Mouse (Mus musculus): ENCODE data around the gene Gm10721. TPM values are rescaled to one million over a fixed set of nuclear protein-coding genes. Genes with fewer than 3 reads are reported as not detected.
"Not testable (repeated sequence)": the region's sequence is repeated elsewhere in the genome, so short reads cannot be mapped to it uniquely, and the experiment has no call there.

Gm10721 gene
- under 1 TPM in 2 of 4 experiments, not detected in 2; 0.55 to 0.61 TPM for total RNA-seq (2022)

DNA sequence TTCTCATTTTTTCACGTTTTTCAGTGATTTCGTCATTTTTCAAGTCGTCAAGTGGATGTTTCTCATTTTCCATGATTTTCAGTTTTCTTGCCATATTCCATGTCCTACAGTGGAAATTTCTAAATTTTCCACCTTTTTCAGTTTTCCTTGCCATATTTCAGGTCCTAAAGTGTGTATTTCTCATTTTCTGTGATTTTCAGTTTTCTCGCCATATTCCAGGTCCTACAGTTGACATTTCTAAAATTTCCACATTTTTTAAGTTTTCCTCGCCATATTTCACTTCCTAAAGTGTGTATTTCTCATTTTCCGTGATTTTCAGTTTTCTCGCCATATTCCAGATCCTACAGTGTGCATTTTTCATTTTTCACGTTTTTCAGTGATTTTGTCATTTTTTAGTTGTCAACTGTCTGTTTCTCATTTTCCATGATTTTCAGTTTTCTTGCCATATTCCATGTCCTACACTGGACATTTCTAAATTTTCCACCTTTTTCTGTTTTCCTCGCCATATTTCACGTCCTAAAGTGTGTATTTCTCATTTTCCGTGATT is at the start of gene Gm10721:
Gm10721 (plus strand) TSS at position 408 of the 547 bp plus-strand sequence.
- not testable (repeated sequence) for DNase-seq (ENCODE audit: low spot score in 2 of 2)

DNA sequence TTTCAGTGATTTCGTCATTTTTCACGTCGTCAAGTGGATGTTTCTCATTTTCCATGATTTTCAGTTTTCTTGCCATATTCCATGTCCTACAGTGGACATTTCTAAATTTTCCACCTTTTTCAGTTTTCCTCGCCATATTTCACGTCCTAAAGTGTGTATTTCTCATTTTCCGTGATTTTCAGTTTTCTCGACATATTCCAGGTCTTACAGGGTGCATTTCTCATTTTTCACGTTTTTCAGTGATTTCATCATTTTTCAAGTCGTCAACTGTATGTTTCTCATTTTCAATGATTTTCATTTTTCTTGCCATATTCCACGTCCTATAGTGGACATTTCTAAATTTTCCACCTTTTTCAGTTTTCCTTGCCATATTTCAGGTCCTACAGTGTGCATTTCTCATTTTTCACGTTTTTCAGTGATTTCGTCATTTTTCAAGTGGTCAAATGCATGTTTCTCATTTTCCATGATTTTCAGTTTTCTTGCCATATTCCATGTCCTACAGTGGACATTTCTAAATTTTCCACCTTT is 12.4 kb upstream of the Gm10721 start, which contains the start of gene Gm10722:
Gm10722 (plus strand) TSS at position 478 of the 528 bp plus-strand sequence.
- DNase-seq (ENCODE audit: low spot score in 2 of 2), result peak; percentile 2 to 7

DNA sequence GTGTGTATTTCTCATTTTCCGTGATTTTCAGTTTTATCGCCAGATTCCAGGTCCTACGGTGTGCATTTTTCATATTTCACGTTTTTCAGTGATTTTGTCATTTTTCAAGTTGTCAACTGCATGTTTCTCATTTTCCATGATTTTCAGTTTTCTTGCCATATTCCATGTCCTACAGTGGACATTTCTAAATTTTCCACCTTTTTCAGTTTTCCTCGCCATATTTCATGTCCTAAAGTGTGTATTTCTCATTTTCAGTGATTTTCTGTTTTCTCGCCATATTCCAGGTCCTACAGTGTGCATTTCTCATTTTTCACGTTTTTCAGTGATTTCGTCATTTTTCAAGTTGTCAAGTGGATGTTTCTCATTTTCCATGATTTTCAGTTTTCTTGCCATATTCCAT is 11.9 kb upstream of the Gm10721 start:
- peak; percentile 7 to 14 for DNase-seq (ENCODE audit: low spot score in 2 of 2)

DNA sequence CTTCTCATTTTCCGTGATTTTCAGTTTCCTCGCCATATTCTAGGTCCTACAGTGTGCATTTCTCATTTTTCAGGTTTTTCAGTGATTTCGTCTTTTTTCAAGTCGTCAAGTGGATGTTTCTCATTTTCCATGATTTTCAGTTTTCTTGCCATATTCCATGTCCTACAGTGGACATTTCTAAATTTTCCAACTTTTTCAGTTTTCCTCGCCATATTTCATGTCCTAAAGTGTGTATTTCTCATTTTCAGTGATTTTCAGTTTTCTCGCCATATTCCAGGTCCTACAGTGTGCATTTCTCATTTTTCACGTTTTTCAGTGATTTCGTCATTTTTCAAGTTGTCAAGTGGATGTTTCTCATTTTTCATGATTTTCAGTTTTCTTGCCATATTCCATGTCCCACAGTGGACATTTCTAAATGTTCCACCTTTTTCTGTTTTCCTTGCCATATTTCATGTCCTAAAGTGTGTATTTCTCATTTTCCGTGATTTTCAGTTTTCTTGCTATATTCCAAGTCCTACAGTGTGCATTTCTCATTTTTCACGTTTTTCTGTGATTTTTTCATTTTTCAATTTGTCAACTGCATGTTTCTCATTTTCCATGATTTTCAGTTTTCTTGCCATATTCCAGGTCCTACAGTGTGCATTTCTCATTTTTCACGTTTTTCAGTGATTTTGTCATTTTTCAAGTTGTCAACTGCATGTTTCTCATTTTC is 10.8 kb upstream of the Gm10721 start:
- peak; percentile 97 to 99 for DNase-seq (ENCODE audit: low spot score in 2 of 2)

DNA sequence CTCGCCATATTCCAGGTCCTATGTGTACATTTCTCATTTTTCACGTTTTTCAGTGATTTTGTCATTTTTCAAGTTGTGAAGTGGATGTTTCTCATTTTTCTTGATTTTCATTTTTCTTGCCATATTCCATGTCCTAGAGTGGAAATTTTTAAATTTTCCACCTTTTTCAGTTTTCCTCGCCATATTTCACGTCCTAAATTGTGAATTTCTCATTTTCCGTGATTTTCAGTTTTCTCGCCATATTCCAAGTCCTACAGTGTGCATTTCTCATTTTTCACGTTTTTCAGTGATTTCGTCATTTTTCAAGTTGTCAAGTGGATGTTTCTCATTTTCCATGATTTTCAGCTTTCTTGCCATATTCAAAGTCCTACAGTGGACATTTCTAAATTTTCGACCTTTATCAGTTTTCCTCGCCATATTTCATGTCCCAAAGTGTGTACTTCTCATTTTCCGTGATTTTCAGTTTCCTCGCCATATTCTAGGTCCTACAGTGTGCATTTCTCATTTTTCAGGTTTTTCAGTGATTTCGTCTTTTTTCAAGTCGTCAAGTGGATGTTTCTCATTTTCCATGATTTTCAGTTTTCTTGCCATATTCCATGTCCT is 10.0 kb upstream of the Gm10721 start, which contains the start of gene Gm11168:
Gm11168 (plus strand) TSS at position 553 of the 603 bp plus-strand sequence.
- not testable (repeated sequence) for DNase-seq (ENCODE audit: low spot score in 2 of 2)

DNA sequence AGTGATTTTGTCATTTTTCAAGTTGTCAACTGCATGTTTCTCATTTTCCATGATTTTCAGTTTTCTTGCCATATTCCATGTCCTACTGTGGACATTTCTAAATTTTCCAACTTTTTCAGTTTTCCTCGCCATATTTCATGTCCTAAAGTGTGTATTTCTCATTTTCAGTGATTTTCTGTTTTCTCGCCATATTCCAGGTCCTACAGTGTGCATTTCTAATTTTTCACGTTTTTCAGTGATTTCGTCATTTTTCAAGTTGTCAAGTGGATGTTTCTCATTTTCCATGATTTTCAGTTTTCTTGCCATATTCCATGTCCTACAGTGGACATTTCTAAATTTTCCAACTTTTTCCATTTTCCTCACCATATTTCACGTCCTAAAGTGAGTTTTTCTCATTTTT is 6.8 kb upstream of the Gm10721 start:
- not testable (repeated sequence) for DNase-seq (ENCODE audit: low spot score in 2 of 2)

DNA sequence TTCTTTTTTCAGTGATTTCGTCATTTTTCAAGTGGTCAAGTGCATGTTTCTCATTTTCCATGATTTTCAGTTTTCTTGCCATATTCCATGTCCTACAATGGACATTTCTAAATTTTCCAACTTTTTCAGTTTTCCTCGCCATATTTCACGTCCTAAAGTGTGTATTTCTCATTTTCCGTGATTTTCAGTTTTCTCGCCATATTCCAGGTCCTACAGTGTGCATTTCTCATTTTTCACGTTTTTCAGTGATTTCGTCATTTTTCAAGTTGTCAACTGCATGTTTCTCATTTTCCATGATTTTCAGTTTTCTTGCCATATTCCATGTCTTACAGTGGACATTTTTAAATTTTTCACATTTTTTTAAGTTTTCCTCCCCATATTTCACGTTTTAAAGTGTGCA is 6.3 kb upstream of the Gm10721 start:
- DNase-seq (ENCODE audit: low spot score in 2 of 2), result peak; percentile 98 to 99

DNA sequence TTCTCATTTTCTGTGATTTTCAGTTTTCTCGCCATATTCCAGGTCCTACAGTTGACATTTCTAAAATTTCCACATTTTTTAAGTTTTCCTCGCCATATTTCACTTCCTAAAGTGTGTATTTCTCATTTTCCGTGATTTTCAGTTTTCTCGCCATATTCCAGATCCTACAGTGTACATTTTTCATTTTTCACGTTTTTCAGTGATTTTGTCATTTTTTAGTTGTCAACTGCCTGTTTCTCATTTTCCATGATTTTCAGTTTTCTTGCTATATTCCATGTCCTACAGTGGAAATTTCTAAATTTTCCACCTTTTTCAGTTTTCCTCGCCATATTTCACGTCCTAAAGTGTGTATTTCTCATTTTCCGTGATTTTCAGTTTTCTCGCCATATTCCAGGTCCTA is 5.7 kb upstream of the Gm10721 start:
- DNase-seq (ENCODE audit: low spot score in 2 of 2), result not testable (repeated sequence)

DNA sequence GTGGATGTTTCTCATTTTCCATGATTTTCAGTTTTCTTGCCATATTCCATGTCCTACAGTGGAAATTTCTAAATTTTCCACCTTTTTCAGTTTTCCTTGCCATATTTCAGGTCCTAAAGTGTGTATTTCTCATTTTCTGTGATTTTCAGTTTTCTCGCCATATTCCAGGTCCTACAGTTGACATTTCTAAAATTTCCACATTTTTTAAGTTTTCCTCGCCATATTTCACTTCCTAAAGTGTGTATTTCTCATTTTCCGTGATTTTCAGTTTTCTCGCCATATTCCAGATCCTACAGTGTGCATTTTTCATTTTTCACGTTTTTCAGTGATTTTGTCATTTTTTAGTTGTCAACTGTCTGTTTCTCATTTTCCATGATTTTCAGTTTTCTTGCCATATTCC is 3.6 kb upstream of the Gm10721 start:
- not testable (repeated sequence) for DNase-seq (ENCODE audit: low spot score in 2 of 2)

DNA sequence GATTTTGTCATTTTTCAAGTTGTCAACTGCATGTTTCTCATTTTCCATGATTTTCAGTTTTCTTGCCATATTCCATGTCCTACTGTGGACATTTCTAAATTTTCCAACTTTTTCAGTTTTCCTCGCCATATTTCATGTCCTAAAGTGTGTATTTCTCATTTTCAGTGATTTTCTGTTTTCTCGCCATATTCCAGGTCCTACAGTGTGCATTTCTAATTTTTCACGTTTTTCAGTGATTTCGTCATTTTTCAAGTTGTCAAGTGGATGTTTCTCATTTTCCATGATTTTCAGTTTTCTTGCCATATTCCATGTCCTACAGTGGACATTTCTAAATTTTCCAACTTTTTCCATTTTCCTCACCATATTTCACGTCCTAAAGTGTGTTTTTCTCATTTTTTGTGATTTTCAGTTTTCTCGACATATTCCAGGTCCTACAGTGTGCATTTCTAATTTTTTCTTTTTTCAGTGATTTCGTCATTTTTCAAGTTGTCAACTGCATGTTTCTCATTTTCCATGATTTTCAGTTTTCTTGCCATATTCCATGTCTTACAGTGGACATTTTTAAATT is 802 bp upstream of the Gm10721 start:
- DNase-seq (ENCODE audit: low spot score in 2 of 2), result not testable (repeated sequence)

DNA sequence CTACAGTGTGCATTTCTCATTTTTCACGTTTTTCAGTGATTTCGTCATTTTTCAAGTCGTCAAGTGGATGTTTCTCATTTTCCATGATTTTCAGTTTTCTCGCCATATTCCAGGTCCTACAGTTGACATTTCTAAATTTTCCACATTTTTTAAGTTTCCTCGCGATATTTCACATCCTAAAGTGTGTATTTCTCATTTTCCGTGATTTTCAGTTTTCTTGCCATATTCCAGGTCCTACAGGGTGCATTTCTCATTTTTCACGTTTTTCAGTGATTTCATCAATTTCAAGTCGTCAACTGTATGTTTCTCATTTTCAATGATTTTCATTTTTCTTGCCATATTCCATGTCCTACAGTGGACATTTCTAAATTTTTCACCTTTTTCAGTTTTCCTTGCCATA is 2.4 kb downstream of the Gm10721 start, which contains the start of gene Gm10720:
Gm10720 (plus strand) TSS at position 301 of the 400 bp plus-strand sequence.
- DNase-seq (ENCODE audit: low spot score in 2 of 2), result not testable (repeated sequence)

DNA sequence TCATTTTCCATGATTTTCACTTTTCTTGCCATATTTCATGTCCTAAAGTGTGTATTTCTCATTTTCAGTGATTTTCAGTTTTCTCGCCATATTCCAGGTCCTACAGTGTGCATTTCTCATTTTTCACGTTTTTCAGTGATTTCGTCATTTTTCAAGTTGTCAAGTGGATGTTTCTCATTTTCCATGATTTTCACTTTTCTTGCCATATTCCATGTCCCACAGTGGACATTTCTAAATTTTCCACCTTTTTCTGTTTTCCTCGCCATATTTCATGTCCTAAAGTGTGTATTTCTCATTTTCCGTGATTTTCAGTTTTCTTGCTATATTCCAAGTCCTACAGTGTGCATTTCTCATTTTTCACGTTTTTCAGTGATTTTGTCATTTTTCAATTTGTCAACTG is 3.0 kb downstream of the Gm10721 start:
- DNase-seq (ENCODE audit: low spot score in 2 of 2), result not testable (repeated sequence)

DNA sequence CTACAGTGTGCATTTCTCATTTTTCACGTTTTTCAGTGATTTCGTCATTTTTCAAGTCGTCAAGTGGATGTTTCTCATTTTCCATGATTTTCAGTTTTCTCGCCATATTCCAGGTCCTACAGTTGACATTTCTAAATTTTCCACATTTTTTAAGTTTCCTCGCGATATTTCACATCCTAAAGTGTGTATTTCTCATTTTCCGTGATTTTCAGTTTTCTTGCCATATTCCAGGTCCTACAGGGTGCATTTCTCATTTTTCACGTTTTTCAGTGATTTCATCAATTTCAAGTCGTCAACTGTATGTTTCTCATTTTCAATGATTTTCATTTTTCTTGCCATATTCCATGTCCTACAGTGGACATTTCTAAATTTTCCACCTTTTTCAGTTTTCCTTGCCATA is 4.2 kb downstream of the Gm10721 start, which contains the start of gene Gm10719:
Gm10719 (plus strand) TSS at position 301 of the 400 bp plus-strand sequence.
- DNase-seq (ENCODE audit: low spot score in 2 of 2), result not testable (repeated sequence)

DNA sequence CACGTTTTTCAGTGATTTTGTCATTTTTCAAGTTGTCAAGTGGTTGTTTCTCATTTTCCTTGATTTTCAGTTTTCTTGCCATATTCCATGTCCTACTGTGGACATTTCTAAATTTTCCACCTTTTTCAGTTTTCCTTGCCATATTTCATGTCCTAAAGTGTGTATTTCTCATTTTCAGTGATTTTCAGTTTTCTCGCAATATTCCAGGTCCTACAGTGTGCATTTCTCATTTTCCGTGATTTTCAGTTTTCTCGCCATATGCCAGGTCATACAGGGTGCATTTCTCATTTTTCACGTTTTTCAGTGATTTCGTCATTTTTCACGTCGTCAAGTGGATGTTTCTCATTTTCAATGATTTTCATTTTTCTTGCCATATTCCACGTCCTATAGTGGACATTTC is 6.0 kb downstream of the Gm10721 start:
- peak in 1 of 2 experiments; percentile 98 for DNase-seq (ENCODE audit: low spot score in 2 of 2)

DNA sequence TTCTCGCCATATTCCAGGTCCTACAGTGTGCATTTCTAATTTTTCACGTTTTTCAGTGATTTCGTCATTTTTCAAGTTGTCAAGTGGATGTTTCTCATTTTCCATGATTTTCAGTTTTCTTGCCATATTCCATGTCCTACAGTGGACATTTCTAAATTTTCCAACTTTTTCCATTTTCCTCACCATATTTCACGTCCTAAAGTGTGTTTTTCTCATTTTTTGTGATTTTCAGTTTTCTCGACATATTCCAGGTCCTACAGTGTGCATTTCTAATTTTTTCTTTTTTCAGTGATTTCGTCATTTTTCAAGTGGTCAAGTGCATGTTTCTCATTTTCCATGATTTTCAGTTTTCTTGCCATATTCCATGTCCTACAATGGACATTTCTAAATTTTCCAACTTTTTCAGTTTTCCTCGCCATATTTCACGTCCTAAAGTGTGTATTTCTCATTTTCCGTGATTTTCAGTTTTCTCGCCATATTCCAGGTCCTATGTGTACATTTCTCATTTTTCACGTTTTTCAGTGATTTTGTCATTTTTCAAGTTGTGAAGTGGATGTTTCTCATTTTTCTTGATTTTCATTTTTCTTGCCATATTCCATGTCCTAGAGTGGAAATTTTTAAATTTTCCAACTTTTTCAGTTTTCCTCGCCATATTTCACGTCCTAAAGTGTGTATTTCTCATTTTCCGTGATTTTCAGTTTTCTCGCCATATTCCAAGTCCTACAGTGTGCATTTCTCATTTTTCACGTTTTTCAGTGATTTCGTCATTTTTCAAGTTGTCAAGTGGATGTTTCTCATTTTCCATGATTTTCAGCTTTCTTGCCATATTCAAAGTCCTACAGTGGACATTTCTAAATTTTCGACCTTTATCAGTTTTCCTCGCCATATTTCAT is 7.1 kb downstream of the Gm10721 start:
- peak; percentile 35 to 62 for DNase-seq (ENCODE audit: low spot score in 2 of 2)

DNA sequence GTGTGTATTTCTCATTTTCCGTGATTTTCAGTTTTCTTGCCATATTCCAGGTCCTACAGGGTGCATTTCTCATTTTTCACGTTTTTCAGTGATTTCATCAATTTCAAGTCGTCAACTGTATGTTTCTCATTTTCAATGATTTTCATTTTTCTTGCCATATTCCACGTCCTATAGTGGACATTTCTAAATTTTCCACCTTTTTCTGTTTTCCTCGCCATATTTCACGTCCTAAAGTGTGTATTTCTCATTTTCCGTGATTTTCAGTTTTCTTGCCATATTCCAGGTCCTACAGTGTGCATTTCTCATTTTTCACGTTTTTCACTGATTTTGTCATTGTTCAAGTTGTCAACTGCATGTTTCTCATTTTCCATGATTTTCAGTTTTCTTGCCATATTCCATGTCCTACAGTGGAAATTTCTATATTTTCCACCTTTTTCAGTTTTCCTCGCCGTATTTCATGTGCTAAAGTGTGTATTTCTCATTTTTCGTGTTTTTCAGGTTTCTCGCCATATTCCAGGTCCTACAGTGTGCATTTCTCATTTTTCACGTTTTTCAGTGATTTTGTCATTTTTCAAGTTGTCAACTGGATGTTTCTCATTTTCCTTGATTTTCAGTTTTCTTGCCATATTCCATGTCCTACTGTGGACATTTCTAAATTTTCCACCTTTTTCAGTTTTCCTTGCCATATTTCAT is 9.5 kb downstream of the Gm10721 start:
- DNase-seq (ENCODE audit: low spot score in 2 of 2), result peak; percentile 67 to 80

DNA sequence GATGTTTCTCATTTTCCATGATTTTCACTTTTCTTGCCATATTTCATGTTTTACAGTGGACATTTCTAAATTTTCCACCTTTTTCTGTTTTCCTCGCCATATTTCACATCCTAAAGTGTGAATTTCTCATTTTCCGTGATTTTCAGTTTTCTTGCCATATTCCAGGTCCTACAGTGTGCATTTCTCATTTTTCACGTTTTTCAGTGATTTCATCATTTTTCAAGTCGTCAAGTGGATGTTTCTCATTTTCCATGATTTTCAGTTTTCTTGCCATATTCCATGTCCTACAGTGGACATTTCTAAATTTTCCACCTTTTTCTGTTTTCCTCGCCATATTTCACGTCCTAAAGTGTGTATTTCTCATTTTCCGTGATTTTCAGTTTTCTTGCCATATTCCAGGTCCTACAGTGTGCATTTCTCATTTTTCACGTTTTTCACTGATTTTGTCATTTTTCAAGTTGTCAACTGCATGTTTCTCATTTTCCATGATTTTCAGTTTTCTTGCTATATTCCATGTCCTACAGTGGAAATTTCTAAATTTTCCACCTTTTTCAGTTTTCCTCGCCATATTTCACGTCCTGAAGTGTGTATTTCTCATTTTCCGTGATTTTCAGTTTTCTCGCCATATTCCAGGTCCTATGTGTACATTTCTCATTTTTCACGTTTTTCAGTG is 10.5 kb downstream of the Gm10721 start, which contains the start of gene Gm10718:
Gm10718 (plus strand) TSS at position 236 of the 673 bp plus-strand sequence.
- peak; percentile 20 to 37 for DNase-seq (ENCODE audit: low spot score in 2 of 2)

DNA sequence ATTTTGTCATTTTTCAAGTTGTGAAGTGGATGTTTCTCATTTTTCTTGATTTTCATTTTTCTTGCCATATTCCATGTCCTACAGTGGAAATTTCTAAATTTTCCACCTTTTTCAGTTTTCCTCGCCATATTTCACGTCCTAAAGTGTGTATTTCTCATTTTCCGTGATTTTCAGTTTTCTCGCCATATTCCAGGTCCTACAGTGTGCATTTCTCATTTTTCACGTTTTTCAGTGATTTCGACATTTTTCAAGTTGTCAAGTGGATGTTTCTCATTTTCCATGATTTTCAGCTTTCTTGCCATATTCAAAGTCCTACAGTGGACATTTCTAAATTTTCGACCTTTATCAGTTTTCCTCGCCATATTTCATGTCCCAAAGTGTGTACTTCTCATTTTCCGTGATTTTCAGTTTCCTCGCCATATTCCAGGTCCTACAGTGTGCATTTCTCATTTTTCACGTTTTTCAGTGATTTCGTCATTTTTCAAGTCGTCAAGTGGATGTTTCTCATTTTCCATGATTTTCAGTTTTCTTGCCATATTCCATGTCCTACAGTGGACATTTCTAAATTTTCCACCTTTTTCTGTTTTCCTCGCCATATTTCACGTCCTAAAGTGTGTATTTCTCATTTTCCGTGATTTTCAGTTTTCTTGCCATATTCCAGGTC is 11.2 kb downstream of the Gm10721 start:
- DNase-seq (ENCODE audit: low spot score in 2 of 2), result peak; percentile 99 to 100
